Mouse (Mus musculus): ENCODE measurements around the gene Smcp. TPM values are rescaled to one million over a fixed set of nuclear protein-coding genes. Genes with fewer than 3 reads are reported as not detected.

The Smcp gene
- not detected in 2 replicates for polyA plus RNA-seq (2015; fragmentation: Nextera tagmentation; extraction: Ambion mirVana)

- Histone ChIP-seq H3K36me3 (replicated peaks) (no peaks in the 10 kb centered on the region), H3K27me3 (no peaks in the 10 kb centered on the region), H3K4me1 (replicated peaks) (no peaks in the 10 kb centered on the region), H3K9ac (no peak within 1 kb of the TSS), H3K4me3 (replicated peaks) (no peak within 1 kb of the TSS), H3K27ac (replicated peaks) (no peak within 1 kb of the TSS), H3K4me2 (no peak within 1 kb of the TSS), H3K9me3 (replicated peaks) (no peaks in the 10 kb centered on the region)
- ATAC-seq (ENCODE audit: insufficient read depth): no peak
- 38% methylated on average over 1 of the region's 1 CpGs for WGBS (ENCODE audit: insufficient replicate concordance)
Observed at GRCm38 (mm10) chr3:92588858-92589257, at the start of gene Smcp. TSS of gene Smcp (minus strand) at chr3:92588997.

- 60% methylated on average over 3 of the region's 3 CpGs for WGBS (ENCODE audit: insufficient replicate concordance)
- no peak overlapping the region for H3K9ac ChIP-seq
- H3K4me3 ChIP-seq (replicated peaks): no peak overlapping the region
- no peaks in the 10 kb centered on the region for H3K36me3 ChIP-seq (replicated peaks)
- no peak overlapping the region for H3K27ac ChIP-seq (replicated peaks)
- ATAC-seq (ENCODE audit: insufficient read depth): no peak
- no peak overlapping the region for H3K4me2 ChIP-seq
- H3K27me3 ChIP-seq: no peaks in the 10 kb centered on the region
- no peaks in the 10 kb centered on the region for H3K9me3 ChIP-seq (replicated peaks)
- no peaks in the 10 kb centered on the region for H3K4me1 ChIP-seq (replicated peaks)
Observed at GRCm38 (mm10) chr3:92638653-92638991, 49.8 kb upstream of the Smcp start.

GRCm38 (mm10) chr3:92637745-92638652, 49.2 kb upstream of the Smcp start:
- Histone ChIP-seq H3K4me3 (replicated peaks) (no peak overlapping the region), H3K9me3 (replicated peaks) (no peaks in the 10 kb centered on the region), H3K4me2 (no peak overlapping the region), H3K9ac (no peak overlapping the region), H3K27ac (replicated peaks) (no peak overlapping the region), H3K27me3 (no peaks in the 10 kb centered on the region), H3K4me1 (replicated peaks) (no peaks in the 10 kb centered on the region), H3K36me3 (replicated peaks) (no peaks in the 10 kb centered on the region)
- no peak for ATAC-seq (ENCODE audit: insufficient read depth)
- 30% methylated on average over 1 of the region's 1 CpGs for WGBS (ENCODE audit: insufficient replicate concordance)

GRCm38 (mm10) chr3:92621560-92621959, 32.8 kb upstream of the Smcp start, which contains the start of gene Lce6a:
TSS of gene Lce6a (minus strand) at chr3:92621660.
- WGBS (ENCODE audit: insufficient replicate concordance): 55% methylated on average over 2 of the region's 2 CpGs
- H3K36me3 ChIP-seq (replicated peaks): no peaks in the 10 kb centered on the region
- H3K4me2 ChIP-seq: no peak within 1 kb of the TSS

GRCm38 (mm10) chr3:92609804-92610203, 21.0 kb upstream of the Smcp start:
- no peaks in the 10 kb centered on the region for H3K4me1 ChIP-seq (replicated peaks)
- H3K9me3 ChIP-seq (replicated peaks): no peaks in the 10 kb centered on the region
- 34% methylated on average over 1 of the region's 1 CpGs for WGBS (ENCODE audit: insufficient replicate concordance)
- no peak overlapping the region for H3K27ac ChIP-seq (replicated peaks)
- no peaks in the 10 kb centered on the region for H3K36me3 ChIP-seq (replicated peaks)
- ATAC-seq (ENCODE audit: insufficient read depth): no peak
- no peak overlapping the region for H3K9ac ChIP-seq
- no peak overlapping the region for H3K4me2 ChIP-seq
- H3K27me3 ChIP-seq: no peaks in the 10 kb centered on the region
- H3K4me3 ChIP-seq (replicated peaks): no peak overlapping the region

More at GRCm38 (mm10) chr3:92621560-92621959, 32.8 kb upstream of the Smcp start, which contains the start of gene Lce6a:
- Histone ChIP-seq H3K9me3 (replicated peaks) (no peaks in the 10 kb centered on the region), H3K27ac (replicated peaks) (no peak within 1 kb of the TSS), H3K27me3 (no peaks in the 10 kb centered on the region), H3K4me1 (replicated peaks) (no peaks in the 10 kb centered on the region), H3K9ac (no peak within 1 kb of the TSS), H3K4me3 (replicated peaks) (no peak within 1 kb of the TSS)
- no peak for ATAC-seq (ENCODE audit: insufficient read depth)

GRCm38 (mm10) chr3:92607392-92607791, 18.6 kb upstream of the Smcp start, which contains the start of gene 2210017I01Rik:
TSS of gene 2210017I01Rik (minus strand) at chr3:92607492.
- H3K9me3 ChIP-seq (replicated peaks): no peaks in the 10 kb centered on the region
- H3K4me2 ChIP-seq: no peak within 1 kb of the TSS
- H3K4me1 ChIP-seq (replicated peaks): no peaks in the 10 kb centered on the region
- no peak for ATAC-seq (ENCODE audit: insufficient read depth)
- no peaks in the 10 kb centered on the region for H3K36me3 ChIP-seq (replicated peaks)
- no peaks in the 10 kb centered on the region for H3K27me3 ChIP-seq
- no peak within 1 kb of the TSS for H3K9ac ChIP-seq
- no peak within 1 kb of the TSS for H3K27ac ChIP-seq (replicated peaks)
- no peak within 1 kb of the TSS for H3K4me3 ChIP-seq (replicated peaks)

- Histone ChIP-seq H3K27ac (replicated peaks) (no peak overlapping the region), H3K27me3 (no peaks in the 10 kb centered on the region), H3K4me3 (replicated peaks) (no peak overlapping the region), H3K4me1 (replicated peaks) (no peaks in the 10 kb centered on the region), H3K36me3 (replicated peaks) (no peaks in the 10 kb centered on the region), H3K9me3 (replicated peaks) (no peaks in the 10 kb centered on the region), H3K9ac (no peak overlapping the region), H3K4me2 (no peak overlapping the region)
- WGBS (ENCODE audit: insufficient replicate concordance): 16% methylated on average over 1 of the region's 1 CpGs
- no peak for ATAC-seq (ENCODE audit: insufficient read depth)
Observed at GRCm38 (mm10) chr3:92602169-92602568, 13.4 kb upstream of the Smcp start.

- H3K27ac ChIP-seq (replicated peaks): no peak overlapping the region
- no peaks in the 10 kb centered on the region for H3K27me3 ChIP-seq
- no peak overlapping the region for H3K4me3 ChIP-seq (replicated peaks)
- no peak overlapping the region for H3K4me2 ChIP-seq
- no peaks in the 10 kb centered on the region for H3K4me1 ChIP-seq (replicated peaks)
- ATAC-seq (ENCODE audit: insufficient read depth): no peak
- H3K9ac ChIP-seq: no peak overlapping the region
- H3K9me3 ChIP-seq (replicated peaks): no peaks in the 10 kb centered on the region
- 41% methylated on average over 1 of the region's 1 CpGs for WGBS (ENCODE audit: insufficient replicate concordance)
- H3K36me3 ChIP-seq (replicated peaks): no peaks in the 10 kb centered on the region
Observed at GRCm38 (mm10) chr3:92600456-92600855, 11.7 kb upstream of the Smcp start.

- Histone ChIP-seq H3K27ac (replicated peaks) (no peak overlapping the region), H3K4me1 (replicated peaks) (no peaks in the 10 kb centered on the region), H3K9ac (no peak overlapping the region), H3K4me2 (no peak overlapping the region), H3K27me3 (no peaks in the 10 kb centered on the region), H3K36me3 (replicated peaks) (no peaks in the 10 kb centered on the region), H3K9me3 (replicated peaks) (no peaks in the 10 kb centered on the region), H3K4me3 (replicated peaks) (no peak overlapping the region)
- ATAC-seq (ENCODE audit: insufficient read depth): no peak
Observed at GRCm38 (mm10) chr3:92599973-92600372, 11.2 kb upstream of the Smcp start.

GRCm38 (mm10) chr3:92598429-92598828, 9.6 kb upstream of the Smcp start:
- Histone ChIP-seq H3K27me3 (no peaks in the 10 kb centered on the region), H3K36me3 (replicated peaks) (no peaks in the 10 kb centered on the region), H3K4me2 (no peak overlapping the region), H3K4me3 (replicated peaks) (no peak overlapping the region), H3K27ac (replicated peaks) (no peak overlapping the region), H3K9me3 (replicated peaks) (no peaks in the 10 kb centered on the region), H3K9ac (no peak overlapping the region), H3K4me1 (replicated peaks) (no peaks in the 10 kb centered on the region)
- ATAC-seq (ENCODE audit: insufficient read depth): no peak
- WGBS (ENCODE audit: insufficient replicate concordance): 65% methylated on average over 2 of the region's 2 CpGs

GRCm38 (mm10) chr3:92587190-92587589, 1.6 kb downstream of the Smcp start:
- H3K27ac ChIP-seq (replicated peaks): no peak overlapping the region
- no peaks in the 10 kb centered on the region for H3K36me3 ChIP-seq (replicated peaks)
- H3K4me2 ChIP-seq: no peak overlapping the region
- no peaks in the 10 kb centered on the region for H3K4me1 ChIP-seq (replicated peaks)
- no peak overlapping the region for H3K4me3 ChIP-seq (replicated peaks)
- WGBS (ENCODE audit: insufficient replicate concordance): 62% methylated on average over 3 of the region's 3 CpGs
- H3K27me3 ChIP-seq: no peaks in the 10 kb centered on the region
- H3K9me3 ChIP-seq (replicated peaks): no peaks in the 10 kb centered on the region
- ATAC-seq (ENCODE audit: insufficient read depth): no peak
- no peak overlapping the region for H3K9ac ChIP-seq

GRCm38 (mm10) chr3:92585055-92585454, 3.7 kb downstream of the Smcp start:
- ATAC-seq (ENCODE audit: insufficient read depth): no peak
- H3K4me1 ChIP-seq (replicated peaks): no peaks in the 10 kb centered on the region
- no peak overlapping the region for H3K4me2 ChIP-seq
- no peak overlapping the region for H3K9ac ChIP-seq
- H3K27me3 ChIP-seq: no peaks in the 10 kb centered on the region
- H3K27ac ChIP-seq (replicated peaks): no peak overlapping the region
- no peaks in the 10 kb centered on the region for H3K36me3 ChIP-seq (replicated peaks)
- WGBS (ENCODE audit: insufficient replicate concordance): 48% methylated on average over 1 of the region's 1 CpGs
- no peaks in the 10 kb centered on the region for H3K9me3 ChIP-seq (replicated peaks)
- no peak overlapping the region for H3K4me3 ChIP-seq (replicated peaks)
